Mouse (Mus musculus) kidney, adult 10 weeks (tissue): ENCODE data around the gene 4931428F04Rik. TPM values are rescaled to one million over a fixed set of nuclear protein-coding genes. Genes with fewer than 3 reads are reported as not detected.

Experiments used
- polyA plus RNA-seq: library from polyadenylated mRNA; stranded (reverse); fragments of 350-450 nt; fragmentation: Illumina TruSeq; extraction: RNeasy Lipid Tissue Mini Kit (QIAGEN cat#74804); gene quantifications from one replicate; pipeline ENCODE4 v1.2.3, GENCODE M21; 2014; ENCODE audit warnings: low read depth, low replicate concordance

4931428F04Rik gene
- polyA plus RNA-seq = 0.28 TPM

GRCm38 (mm10) chr8:105289805-105290460 lies at the start of gene 4931428F04Rik:
4931428F04Rik (minus strand) TSS chr8:105289864.

DNA sequence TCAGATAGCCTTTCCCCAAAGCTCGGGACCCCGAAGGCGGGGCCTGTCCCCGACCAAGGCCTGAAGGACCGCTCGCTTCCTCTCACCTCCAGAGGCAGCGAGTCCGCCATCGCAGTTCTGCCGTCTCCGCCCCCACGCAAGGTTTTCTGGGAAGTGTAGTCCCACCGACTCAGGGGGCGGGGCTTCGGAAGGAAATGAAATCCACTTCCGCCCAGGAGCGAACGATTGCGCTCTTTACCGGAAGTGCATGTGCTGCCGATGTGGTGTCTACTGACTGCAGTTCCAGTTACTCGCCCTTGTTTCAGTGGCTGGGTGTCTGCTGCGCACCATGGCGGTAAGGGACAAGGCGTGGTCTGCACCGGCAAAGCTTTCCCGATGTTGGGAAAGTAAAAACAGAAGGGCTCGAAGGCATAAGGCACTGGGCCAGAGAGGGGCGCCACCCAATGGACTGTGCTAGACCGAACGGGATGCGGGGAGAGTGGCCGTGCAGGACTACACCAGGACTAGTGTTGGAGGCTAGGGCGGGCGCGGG lies 36.5 kb upstream of the 4931428F04Rik start, which contains the start of the genes Lrrc29 and Tmem208:
Gene Lrrc29 (minus strand): TSS at position 138 of the 532 bp plus-strand sequence.
Gene Tmem208 (plus strand): TSS at position 214 of the 532 bp plus-strand sequence.

GRCm38 (mm10) chr8:105305211-105306145 lies 15.8 kb upstream of the 4931428F04Rik start, which contains the start of gene Elmo3:
Elmo3 (plus strand) TSS chr8:105305601.

GRCm38 (mm10) chr8:105297511-105298192 lies 8.0 kb upstream of the 4931428F04Rik start, which contains the start of gene E2f4:
E2f4 (plus strand) TSS chr8:105297663.

DNA sequence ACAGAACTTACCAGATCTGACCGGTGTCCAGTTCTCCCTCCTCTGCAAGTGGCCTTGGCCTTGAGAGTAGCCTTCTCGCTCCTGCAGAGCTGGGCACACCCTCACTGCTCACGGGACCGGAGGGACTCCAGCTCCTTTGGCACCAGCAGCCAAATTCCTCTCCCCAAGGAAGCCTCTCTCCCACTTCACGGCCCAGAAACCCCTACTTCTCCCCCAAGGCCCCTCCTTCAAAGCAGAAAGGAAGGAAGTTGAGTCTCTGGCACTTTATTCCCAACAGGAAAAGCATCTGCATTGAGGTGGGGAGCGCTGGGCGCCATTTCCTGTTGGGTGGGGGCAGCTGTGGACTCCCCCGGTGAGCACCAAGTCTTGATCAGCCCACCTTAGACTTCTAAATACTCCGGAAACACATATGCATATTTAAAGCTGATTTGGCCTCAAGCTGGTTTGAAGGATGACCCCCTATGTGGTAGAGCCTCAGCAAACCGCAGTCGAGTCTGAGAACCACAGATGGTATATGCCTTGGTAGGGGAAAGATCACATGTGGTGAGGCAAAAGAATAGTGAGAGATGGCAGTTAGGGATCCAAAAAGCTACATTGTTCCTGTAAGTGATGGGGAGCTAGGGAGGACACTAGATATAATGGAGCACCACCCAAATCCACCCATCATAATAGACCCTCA lies 6.4 kb upstream of the 4931428F04Rik start, which contains the start of gene Exoc3l:
Gene Exoc3l (minus strand): TSS at position 207 of the 679 bp plus-strand sequence.

GRCm38 (mm10) chr8:105275840-105276239 lies 13.8 kb downstream of the 4931428F04Rik start, which contains the start of gene Nol3:
Nol3 (plus strand) TSS chr8:105276140.

GRCm38 (mm10) chr8:105269461-105269947 lies 20.2 kb downstream of the 4931428F04Rik start, which contains the start of gene Hsf4:
Hsf4 (plus strand) TSS chr8:105269801.

DNA sequence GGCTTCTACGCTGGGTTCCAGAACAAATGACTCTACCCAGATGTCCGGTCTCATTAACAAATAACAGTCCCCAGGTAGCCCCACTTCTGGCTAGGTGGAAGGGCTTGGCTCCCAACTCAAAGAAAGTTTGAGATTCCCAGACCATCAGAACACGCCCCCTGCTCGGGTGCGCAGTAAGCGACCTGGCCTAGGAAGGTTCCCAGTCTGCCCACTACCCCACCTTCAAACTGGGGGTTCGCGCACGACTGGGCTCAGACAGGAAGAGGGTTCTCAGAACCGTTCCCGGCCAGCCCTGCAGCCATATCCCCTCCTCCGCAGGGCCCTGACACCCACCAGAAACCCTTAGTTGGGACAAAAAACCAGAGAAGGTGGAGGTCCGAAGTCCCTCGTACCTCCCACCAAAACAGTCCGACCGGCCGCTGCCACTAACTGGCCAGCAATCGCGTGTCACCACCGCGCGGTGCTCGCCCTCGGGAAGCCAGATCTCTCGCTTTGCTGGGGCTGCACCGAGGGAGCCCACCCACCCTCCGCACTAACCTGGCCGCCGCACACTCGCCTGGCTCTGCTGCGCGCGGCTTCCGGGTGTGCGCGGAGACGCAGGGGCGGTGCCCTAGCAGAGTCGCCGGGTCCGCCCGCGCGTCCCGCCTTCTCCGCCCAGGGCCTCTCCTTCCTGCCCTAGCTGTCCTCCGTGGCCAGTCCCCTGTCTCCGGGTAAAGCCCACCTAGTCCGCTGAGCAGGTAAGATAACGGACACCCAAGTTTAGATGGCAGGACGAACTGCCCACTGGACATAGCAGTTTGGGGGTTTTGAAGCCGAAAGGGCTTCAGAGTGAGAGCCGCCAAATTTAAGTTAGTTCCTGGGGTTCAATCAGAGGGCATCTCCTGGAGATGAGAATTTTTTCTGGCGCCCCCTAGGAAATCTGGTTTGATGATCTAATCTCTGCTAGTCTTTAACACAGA lies 25.4 kb downstream of the 4931428F04Rik start, which contains the start of the genes Tradd and Fbxl8:
Gene Tradd (minus strand): TSS at position 586 of the 959 bp plus-strand sequence.
Gene Fbxl8 (plus strand): TSS at position 625 of the 959 bp plus-strand sequence.

GRCm38 (mm10) chr8:105254966-105255350 lies 34.7 kb downstream of the 4931428F04Rik start, which contains the start of gene B3gnt9:
B3gnt9 (minus strand) TSS chr8:105255153.

Other genes with a start within 250 kb of the 4931428F04Rik start
- not detected for gene Ces3a, start 241.3 kb downstream of the 4931428F04Rik start, polyA plus RNA-seq
- not detected for gene Ces3b, start 206.1 kb downstream of the 4931428F04Rik start, polyA plus RNA-seq
- not detected for gene Ces4a, start 158.1 kb downstream of the 4931428F04Rik start, polyA plus RNA-seq
- 50.5 TPM for gene Cbfb, start 119.2 kb downstream of the 4931428F04Rik start, polyA plus RNA-seq
- gene D230025D16Rik, start 64.7 kb downstream of the 4931428F04Rik start, polyA plus RNA-seq = 33.1 TPM
- 0.81 TPM for gene B3gnt9, start 34.7 kb downstream of the 4931428F04Rik start, polyA plus RNA-seq
- gene Tradd, start 25.3 kb downstream of the 4931428F04Rik start, polyA plus RNA-seq = 0.69 TPM
- gene Fbxl8, start 25.2 kb downstream of the 4931428F04Rik start, polyA plus RNA-seq = not detected
- gene Hsf4, start 20.1 kb downstream of the 4931428F04Rik start, polyA plus RNA-seq = not detected
- 1.5 TPM for gene Nol3, start 13.7 kb downstream of the 4931428F04Rik start, polyA plus RNA-seq
- not detected for gene Exoc3l, start 6.2 kb upstream of the 4931428F04Rik start, polyA plus RNA-seq
- gene E2f4, start 7.8 kb upstream of the 4931428F04Rik start, polyA plus RNA-seq = 4.1 TPM
- 4.1 TPM for gene Elmo3, start 15.7 kb upstream of the 4931428F04Rik start, polyA plus RNA-seq
- gene Lrrc29, start 36.4 kb upstream of the 4931428F04Rik start, polyA plus RNA-seq = 0.16 TPM
- gene Tmem208, start 36.5 kb upstream of the 4931428F04Rik start, polyA plus RNA-seq = 10.8 TPM
- gene Fhod1, start 58.1 kb upstream of the 4931428F04Rik start, polyA plus RNA-seq = 0.28 TPM
- gene Slc9a5, start 59.0 kb upstream of the 4931428F04Rik start, polyA plus RNA-seq = not detected
- gene Plekhg4, start 83.4 kb upstream of the 4931428F04Rik start, polyA plus RNA-seq = not detected
- not detected for gene Kctd19, start 123.6 kb upstream of the 4931428F04Rik start, polyA plus RNA-seq
- not detected for gene Lrrc36, start 123.7 kb upstream of the 4931428F04Rik start, polyA plus RNA-seq
- gene Tppp3, start 181.7 kb upstream of the 4931428F04Rik start, polyA plus RNA-seq = not detected
- 2.7 TPM for gene Zdhhc1, start 207.0 kb upstream of the 4931428F04Rik start, polyA plus RNA-seq
- 39.1 TPM for gene Hsd11b2, start 228.9 kb upstream of the 4931428F04Rik start, polyA plus RNA-seq